Mouse (Mus musculus): Measurements from ENCODE around the gene Ccnjl.

- TF ChIP-seq CTCF (IDR thresholded peaks at IDR 0.05 in 2 of 3, conservative IDR thresholded peaks at IDR 0.05 in 1 of 3; ENCODE audit: control insufficient read depth in 1 of 3, insufficient read depth in 1 of 3, low read depth in 2 of 3, low read length in 3 of 3, poor library complexity in 1 of 3, severe bottlenecking in 1 of 3), result no peak
- no peak for TF ChIP-seq USF2 (IDR thresholded peaks at IDR 0.05; ENCODE audit: borderline replicate concordance in 1 of 2, insufficient read depth in 1 of 2, low read depth in 1 of 2, low read length in 2 of 2)
- no peak for TF ChIP-seq TBP (IDR thresholded peaks at IDR 0.05; ENCODE audit: low read depth, low read length)
- TF ChIP-seq CHD1 (IDR thresholded peaks at IDR 0.05; ENCODE audit: low read depth, low read length), result no peak
- no peak for TF ChIP-seq JUND (IDR thresholded peaks at IDR 0.05; ENCODE audit: low read depth, low read length)
- no peak for TF ChIP-seq EP300 (IDR thresholded peaks at IDR 0.05; ENCODE audit: low read depth in 1 of 2, low read length in 2 of 2)
- TF ChIP-seq MAFK (IDR thresholded peaks at IDR 0.05; ENCODE audit: borderline replicate concordance, low read depth, low read length), result no peak
These were observed 28.0 kb downstream of the Ccnjl start for GRCm38 (mm10) chr11:43556538-43556937.
